Mouse (Mus musculus) ES-E14 (cell line): ENCODE data around the gene Amigo3.

ENCODE experiments used
- CHD2 ChIP-seq: IDR thresholded peaks from 2 replicates; pipeline ENCODE4 v1.6.1; 2014; ENCODE audit warnings: mild to moderate bottlenecking, low read depth, low read length, inconsistent platforms
- HCFC1 ChIP-seq: IDR thresholded peaks from 2 replicates; pipeline ENCODE4 v1.6.1; 2012; ENCODE audit warnings: low read length, inconsistent platforms, borderline replicate concordance; ENCODE audit not compliant: insufficient read depth
- MAFK ChIP-seq: IDR thresholded peaks from 2 replicates; pipeline ENCODE4 v1.6.1; 2014; ENCODE audit warnings: mild to moderate bottlenecking, low read depth, low read length, inconsistent platforms; ENCODE audit not compliant: insufficient read depth
- ZC3H11A ChIP-seq: IDR thresholded peaks from 2 replicates; pipeline ENCODE4 v1.6.1; 2012; ENCODE audit warnings: low read depth, mild to moderate bottlenecking, inconsistent platforms, low read length, borderline replicate concordance
- ZNF384 ChIP-seq: IDR thresholded peaks from 2 replicates; pipeline ENCODE4 v1.6.1; 2012; ENCODE audit warnings: low read depth, low read length, inconsistent platforms

DNA sequence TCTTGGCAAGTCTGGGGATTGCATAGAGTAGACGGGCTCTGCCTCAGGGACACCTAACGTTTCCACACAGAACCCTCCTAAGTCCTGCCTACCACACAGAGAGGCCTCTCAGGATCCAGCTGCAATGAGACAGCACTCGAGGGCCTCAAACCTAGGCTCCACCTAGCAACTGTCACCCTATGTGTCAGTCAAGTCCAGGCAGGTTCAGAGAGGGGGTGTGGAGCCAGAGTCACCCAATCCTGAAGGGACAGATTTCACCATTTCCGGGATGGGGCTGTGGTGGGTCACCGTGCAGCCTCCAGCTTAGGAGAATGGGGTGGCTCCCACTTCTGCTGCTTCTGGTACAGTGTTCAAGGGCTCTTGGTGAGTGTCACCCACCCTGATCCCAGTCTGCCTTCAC, 27.2 kb downstream of the Amigo3 start, which contains the start of gene Mst1:
- TF ChIP-seq ZC3H11A: no peak
- TF ChIP-seq ZNF384: no peak
- no peak for TF ChIP-seq HCFC1
- TF ChIP-seq CHD2: no peak
- TF ChIP-seq MAFK: no peak
